Mouse (Mus musculus) heart, embryonic 12.5 days (tissue): Measurements from ENCODE around the gene Rai1. TPM values are rescaled to one million over a fixed set of nuclear protein-coding genes. Genes with fewer than 3 reads are reported as not detected.

ENCODE experiments used
- ATAC-seq: fragments of 200-750 bp; cut with Nextera tagmentation; 2 replicates; pipeline ENCODE4 v1.8.0; 2017; ENCODE audit warnings: moderate TSS enrichment, moderate library complexity; ENCODE audit not compliant: insufficient number of reproducible peaks, low FRiP score
- H3K27ac ChIP-seq: fragments of 300-500 bp; sonication (generic); 2 replicates; pipeline ENCODE4 v1.5.1; 2016; ENCODE audit warnings: mild to moderate bottlenecking, moderate library complexity; ENCODE audit not compliant: poor library complexity, severe bottlenecking
- H3K27me3 ChIP-seq: fragments of 300-500 bp; sonication (generic); replicated peaks from 2 replicates; pipeline ENCODE4 v1.6.1; 2016; ENCODE audit warnings: mild to moderate bottlenecking, moderate library complexity
- H3K36me3 ChIP-seq: fragments of 300-500 bp; sonication (generic); 2 replicates; pipeline ENCODE4 v1.6.1; 2016; ENCODE audit warnings: mild to moderate bottlenecking, moderate library complexity
- H3K4me1 ChIP-seq: fragments of 300-500 bp; sonication (generic); replicated peaks from 2 replicates; pipeline ENCODE4 v1.6.1; 2016; ENCODE audit warnings: mild to moderate bottlenecking
- H3K4me2 ChIP-seq: fragments of 300-500 bp; sonication (generic); 2 replicates; pipeline ENCODE4 v1.6.1; 2016; ENCODE audit warnings: mild to moderate bottlenecking, moderate library complexity
- H3K4me3 ChIP-seq: fragments of 300-500 bp; sonication (generic); 2 replicates; pipeline ENCODE4 v1.5.1; 2016; ENCODE audit warnings: mild to moderate bottlenecking
- H3K9ac ChIP-seq: fragments of 300-500 bp; sonication (generic); 2 replicates; pipeline ENCODE4 v1.6.1; 2016; ENCODE audit warnings: mild to moderate bottlenecking, moderate library complexity
- H3K9me3 ChIP-seq: fragments of 300-500 bp; sonication (generic); replicated peaks from 2 replicates; pipeline ENCODE4 v1.6.1; 2016; ENCODE audit warnings: mild to moderate bottlenecking, moderate library complexity
- WGBS: fragments of 180-500 bp; shearing (Covaris S2); methylation state at CpG from one replicate; pipeline ENCODE4 v1.1.7; 2016; 5-methylcytosine and 5-hydroxymethylcytosine counted together
- polyA plus RNA-seq: library from polyadenylated mRNA; unstranded; fragments of >200 nt; fragmentation: Nextera tagmentation; extraction: Ambion mirVana; gene quantifications from 2 replicates; pipeline ENCODE4 v1.2.1, GENCODE M21; 2016

Gene Rai1
- polyA plus RNA-seq, 1 experiment from 2014 or later: 22.2 TPM

DNA sequence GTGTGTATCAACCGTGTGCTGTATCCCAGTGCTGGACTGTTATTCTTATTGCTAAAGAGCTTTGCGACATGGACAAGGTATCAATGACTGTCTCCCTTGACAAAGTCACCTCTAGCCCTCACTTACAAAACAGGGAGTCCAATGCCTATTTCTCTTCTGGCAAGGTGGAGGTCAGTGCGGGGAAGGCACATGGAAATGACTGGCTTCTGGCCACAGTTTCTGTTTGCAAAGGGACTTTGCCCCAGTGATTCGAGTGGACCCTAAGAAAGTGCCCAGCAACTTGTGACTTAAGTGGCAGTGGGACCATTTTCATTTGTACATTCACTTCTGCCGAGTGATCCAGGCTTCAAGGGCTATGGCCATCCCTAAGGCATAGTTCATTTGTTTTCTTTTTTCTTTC is 5.6 kb downstream of the Rai1 start:
- no peak overlapping the region for H3K4me2 ChIP-seq
- H3K36me3 ChIP-seq: no peaks in the 10 kb centered on the region
- no peak overlapping the region for H3K4me3 ChIP-seq
- ATAC-seq: no peak
- WGBS: 65% methylated on average over 5 of the region's 5 CpGs
- no peak overlapping the region for H3K27ac ChIP-seq
- H3K27me3 ChIP-seq: no peaks in the 10 kb centered on the region
- H3K4me1 ChIP-seq: peaks cover 88% of the 10 kb centered on the region
- H3K9me3 ChIP-seq: no peaks in the 10 kb centered on the region
- no peak overlapping the region for H3K9ac ChIP-seq

DNA sequence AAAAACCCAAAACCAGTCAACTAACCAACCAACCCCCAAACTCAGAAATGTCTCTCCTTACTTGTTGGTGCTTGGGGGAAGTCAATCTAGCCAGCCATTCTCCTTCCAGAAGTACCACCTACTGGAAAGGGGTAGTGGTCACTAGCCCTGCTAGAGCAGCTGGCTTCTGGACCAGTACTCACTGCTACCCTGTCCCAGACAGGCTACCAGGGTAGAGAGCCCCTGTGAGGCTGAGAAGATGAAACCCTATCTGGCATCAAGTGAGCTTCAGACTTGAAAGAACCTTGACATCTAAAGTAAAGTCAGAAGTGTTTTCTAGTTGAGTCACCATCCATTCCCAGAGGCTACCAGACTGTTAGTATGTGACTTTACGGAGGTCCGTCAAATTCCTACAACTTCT is 6.8 kb downstream of the Rai1 start:
- WGBS: 86% methylated on average over 2 of the region's 2 CpGs
- H3K36me3 ChIP-seq: no peaks in the 10 kb centered on the region
- no peak overlapping the region for H3K4me3 ChIP-seq
- H3K27ac ChIP-seq: 0 out of 2 replicates have a peak overlapping the region, but pooled peaks have one; percentile 10
- peaks cover 96% of the 10 kb centered on the region for H3K4me1 ChIP-seq
- H3K27me3 ChIP-seq: no peaks in the 10 kb centered on the region
- no peaks in the 10 kb centered on the region for H3K9me3 ChIP-seq
- ATAC-seq: no peak
- H3K9ac ChIP-seq: no peak overlapping the region
- H3K4me2 ChIP-seq: no peak overlapping the region

DNA sequence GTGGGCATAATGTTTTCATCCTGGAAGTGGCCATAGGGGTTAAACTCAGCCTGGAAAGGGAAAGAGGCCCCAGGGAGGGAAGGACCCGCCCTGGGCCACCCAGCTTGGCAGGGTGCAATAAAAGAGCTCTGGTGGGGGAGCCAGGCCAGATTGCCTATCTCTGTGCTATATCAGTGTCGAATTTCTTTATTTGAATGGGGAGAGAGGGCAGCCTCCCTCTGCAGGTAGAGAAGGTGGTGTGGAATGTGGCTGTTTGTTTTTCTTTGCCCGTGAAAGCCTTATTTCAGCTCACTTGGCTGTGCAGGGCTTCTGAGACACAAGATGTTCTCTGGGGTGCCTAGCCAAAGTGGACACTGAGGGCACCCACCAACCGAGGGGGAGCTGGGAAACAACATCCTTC is 8.8 kb downstream of the Rai1 start:
- H3K27ac ChIP-seq: peak overlapping the region; percentile 98
- no peaks in the 10 kb centered on the region for H3K36me3 ChIP-seq
- H3K4me3 ChIP-seq: peak overlapping the region; percentile 58; the same call in 1 of the 2 replicates
- H3K27me3 ChIP-seq: no peaks in the 10 kb centered on the region
- ATAC-seq: no peak
- H3K4me2 ChIP-seq: peak overlapping the region; percentile 90
- 7% methylated on average over 4 of the region's 4 CpGs for WGBS
- H3K9ac ChIP-seq: peak overlapping the region; percentile 80
- H3K4me1 ChIP-seq: peaks cover 94% of the 10 kb centered on the region
- H3K9me3 ChIP-seq: no peaks in the 10 kb centered on the region

DNA sequence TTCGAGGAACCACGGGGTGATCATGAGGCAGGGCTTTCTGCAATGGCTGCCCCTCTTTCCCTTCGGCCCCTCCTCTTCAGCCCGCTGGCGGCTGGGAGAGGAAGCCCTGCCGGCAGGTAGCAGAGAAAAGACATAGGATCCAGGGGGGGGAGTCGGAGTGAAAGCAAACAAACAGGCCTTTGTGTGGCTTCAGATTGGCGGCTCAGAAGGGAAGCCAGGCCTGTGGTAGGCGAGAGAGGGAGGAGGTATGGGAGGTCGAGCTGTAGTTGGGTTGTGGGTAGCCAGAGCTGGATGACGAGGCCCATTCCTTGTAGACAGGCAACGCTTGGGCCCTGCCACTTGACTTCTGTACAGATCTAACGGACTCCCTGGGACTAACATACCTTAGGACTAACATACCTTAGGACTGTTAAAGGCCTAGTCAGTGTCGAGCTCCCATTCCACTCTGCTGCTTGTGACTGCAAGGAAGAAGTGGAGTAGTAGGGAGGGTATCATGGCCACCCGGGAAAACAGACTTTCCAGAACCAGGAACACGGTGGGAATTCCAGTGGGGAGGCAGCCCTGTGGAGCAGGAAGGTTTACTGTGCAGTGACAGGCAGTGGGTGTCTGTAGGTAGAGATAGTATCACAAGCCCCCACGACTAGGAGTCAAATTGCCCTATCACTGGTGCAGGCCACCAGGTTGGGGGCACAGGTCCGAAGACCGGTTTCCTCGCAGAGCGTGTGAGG is 9.6 kb downstream of the Rai1 start:
- 1% methylated on average over 21 of the region's 21 CpGs for WGBS

DNA sequence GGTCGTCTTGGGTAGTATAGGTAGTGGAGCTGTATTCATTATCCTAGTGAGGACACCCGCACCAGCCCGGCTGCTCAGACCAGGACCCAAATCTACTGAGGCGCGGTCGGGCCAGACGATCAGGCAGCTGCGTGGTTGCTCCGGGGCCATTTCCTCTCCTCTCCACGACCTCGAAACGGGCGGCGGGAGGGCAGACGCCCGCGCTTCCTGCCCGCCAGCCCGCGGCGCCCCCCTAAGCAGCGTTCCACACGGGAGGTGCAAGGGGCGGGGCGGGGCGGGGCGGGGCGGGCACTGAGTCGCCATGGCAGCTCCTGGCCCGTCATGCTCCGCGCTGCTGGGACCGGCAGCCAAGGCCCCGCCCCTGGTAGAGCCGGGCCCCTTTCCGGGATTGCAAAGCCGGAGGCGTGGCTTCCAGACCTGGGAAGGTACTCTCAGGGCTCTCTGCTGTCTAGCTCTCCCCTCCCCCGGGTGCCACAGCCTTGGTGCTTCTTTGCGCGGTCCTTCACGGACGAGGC is 10.3 kb downstream of the Rai1 start:
- no peaks in the 10 kb centered on the region for H3K27me3 ChIP-seq
- H3K9me3 ChIP-seq: no peaks in the 10 kb centered on the region
- peak; percentile 96 for ATAC-seq
- peak overlapping the region; percentile 90 for H3K4me2 ChIP-seq
- peak overlapping the region; percentile 80 for H3K9ac ChIP-seq
- peak overlapping the region; percentile 58 for H3K4me3 ChIP-seq
- under 1% methylated on average over 38 of the region's 43 CpGs for WGBS
- H3K27ac ChIP-seq: peak overlapping the region; percentile 98
- peaks cover 93% of the 10 kb centered on the region for H3K4me1 ChIP-seq
- no peaks in the 10 kb centered on the region for H3K36me3 ChIP-seq

More for the DNA sequence above, 9.6 kb downstream of the Rai1 start:
- Histone ChIP-seq H3K27ac (peak overlapping the region; percentile 98), H3K4me2 (peak overlapping the region; percentile 90), H3K36me3 (no peaks in the 10 kb centered on the region), H3K4me1 (peaks cover 93% of the 10 kb centered on the region), H3K27me3 (no peaks in the 10 kb centered on the region), H3K9me3 (no peaks in the 10 kb centered on the region), H3K9ac (peak overlapping the region; percentile 80), H3K4me3 (peak overlapping the region; percentile 58)
- ATAC-seq: peak; percentile 17; the same call in 1 of the 2 replicates

DNA sequence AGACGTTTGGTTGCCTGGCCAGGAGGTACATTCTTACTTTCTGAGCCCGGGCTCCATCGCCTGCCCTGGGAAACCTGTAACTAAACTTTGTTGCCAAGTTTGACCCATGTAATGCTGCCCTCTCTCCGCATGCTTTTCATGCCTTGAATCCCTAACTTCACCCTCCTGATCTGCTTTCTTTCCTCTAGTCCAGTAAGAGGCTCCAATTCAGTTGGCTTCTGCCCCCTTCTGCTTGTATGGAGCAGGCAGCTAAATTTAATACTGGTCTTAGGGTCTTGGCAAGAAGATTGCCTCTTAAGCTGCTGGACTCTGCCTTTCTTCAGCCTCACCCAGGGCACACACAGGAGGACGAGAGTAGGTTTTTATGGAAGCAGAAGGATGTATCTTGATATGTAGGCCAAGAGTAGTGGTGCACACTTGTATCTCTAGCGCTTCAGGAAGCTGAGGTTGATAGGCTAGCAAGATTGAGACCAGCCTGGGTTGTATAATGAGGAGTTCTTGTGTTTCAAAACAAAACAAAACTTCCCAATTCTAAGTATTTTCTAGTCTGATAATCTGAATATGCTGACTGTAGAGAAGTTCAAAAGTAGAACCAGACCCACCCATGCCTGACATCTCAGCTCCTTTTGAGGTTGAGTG is 10.9 kb downstream of the Rai1 start:
- peak overlapping the region; percentile 95 for H3K27ac ChIP-seq
- H3K36me3 ChIP-seq: no peaks in the 10 kb centered on the region
- peak overlapping the region; percentile 78 for H3K9ac ChIP-seq
- no peaks in the 10 kb centered on the region for H3K27me3 ChIP-seq
- H3K4me2 ChIP-seq: peak overlapping the region; percentile 90
- ATAC-seq: no peak
- no peaks in the 10 kb centered on the region for H3K9me3 ChIP-seq
- H3K4me1 ChIP-seq: peaks cover 93% of the 10 kb centered on the region
- WGBS: 17% methylated on average over 6 of the region's 6 CpGs
- peak overlapping the region; percentile 58 for H3K4me3 ChIP-seq

DNA sequence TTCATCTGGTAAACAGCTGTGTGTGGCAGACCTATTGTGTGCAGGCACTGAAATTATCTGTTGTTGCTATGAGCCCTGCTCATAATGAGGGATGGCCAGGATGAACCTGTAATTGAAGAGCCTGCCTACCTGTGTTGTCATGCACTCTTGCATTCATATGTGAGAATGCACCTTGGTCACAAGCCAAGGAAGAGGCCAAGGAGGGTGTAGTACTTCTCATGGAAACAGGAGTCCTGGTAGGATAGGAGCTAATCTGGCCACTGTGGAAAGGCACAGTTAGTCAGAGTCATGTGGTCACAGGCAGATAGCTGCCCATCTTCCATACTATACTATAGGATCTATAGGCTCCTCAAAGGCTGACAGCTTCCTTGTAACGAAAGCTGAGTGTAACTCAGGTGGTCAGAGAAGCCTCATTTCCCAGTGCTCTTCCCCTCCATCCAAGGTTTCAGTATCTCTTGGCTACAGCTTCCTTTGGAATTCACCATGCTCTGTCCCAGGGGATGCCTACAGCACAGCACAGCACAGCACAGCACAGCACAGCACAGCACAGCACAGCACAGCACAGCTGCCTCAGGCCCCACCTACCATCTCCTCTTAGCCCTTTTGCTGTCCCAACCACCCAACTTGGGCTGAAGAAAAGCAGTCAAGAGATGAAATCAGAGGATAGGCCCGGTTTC is 15.9 kb downstream of the Rai1 start:
- peaks cover 86% of the 10 kb centered on the region for H3K4me1 ChIP-seq
- H3K4me2 ChIP-seq: no peak overlapping the region
- WGBS: 81% methylated on average over 2 of the region's 2 CpGs
- H3K4me3 ChIP-seq: no peak overlapping the region
- H3K27me3 ChIP-seq: no peaks in the 10 kb centered on the region
- ATAC-seq: no peak
- H3K27ac ChIP-seq: 0 out of 2 replicates have a peak overlapping the region, but pooled peaks have one; percentile 39
- no peak overlapping the region for H3K9ac ChIP-seq
- no peaks in the 10 kb centered on the region for H3K36me3 ChIP-seq
- no peaks in the 10 kb centered on the region for H3K9me3 ChIP-seq

DNA sequence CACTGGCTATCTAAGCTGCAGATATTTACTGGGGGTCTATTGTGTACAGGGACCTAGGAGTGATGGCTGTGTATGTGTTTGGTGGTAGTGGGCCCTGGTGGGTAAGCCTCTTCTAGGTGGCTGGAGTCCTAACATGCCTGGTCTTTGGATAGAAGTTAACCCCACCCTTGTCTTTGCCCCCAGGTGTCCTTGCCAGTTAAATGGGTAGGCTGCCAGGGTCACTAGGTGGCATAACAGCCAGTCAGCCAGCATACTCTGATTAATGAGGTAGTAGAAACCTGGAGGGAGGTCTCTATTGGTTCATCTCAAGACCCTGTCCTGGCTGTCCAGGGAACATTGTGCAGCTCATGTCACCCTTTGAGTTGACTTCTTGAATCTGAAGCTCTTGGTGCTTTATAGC is 17.8 kb downstream of the Rai1 start:
- no peak for ATAC-seq
- Histone ChIP-seq H3K4me1 (peaks cover 90% of the 10 kb centered on the region), H3K9me3 (no peaks in the 10 kb centered on the region), H3K27ac (no peak overlapping the region), H3K36me3 (no peaks in the 10 kb centered on the region), H3K4me3 (no peak overlapping the region), H3K9ac (no peak overlapping the region), H3K27me3 (no peaks in the 10 kb centered on the region), H3K4me2 (no peak overlapping the region)

DNA sequence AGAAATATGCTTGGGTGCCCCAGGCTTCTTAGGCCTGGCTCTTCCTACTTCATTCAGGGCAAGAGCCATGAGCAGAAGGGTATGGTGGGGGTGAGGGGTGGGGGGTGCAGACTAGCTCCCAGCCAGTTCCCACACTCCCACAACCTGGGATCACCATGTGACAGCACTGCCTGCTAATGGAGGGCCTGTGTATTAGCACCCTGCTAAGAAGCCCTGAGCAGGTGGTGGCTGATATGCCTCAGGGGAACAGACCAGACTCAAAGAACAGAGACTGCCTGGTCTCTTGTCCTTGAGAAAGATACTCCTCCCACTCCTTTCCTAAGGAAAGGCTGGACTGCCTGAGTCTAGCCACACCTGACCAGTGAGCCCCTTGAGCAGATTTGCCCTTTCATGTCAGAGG is 22.2 kb downstream of the Rai1 start:
- H3K9me3 ChIP-seq: no peaks in the 10 kb centered on the region
- ATAC-seq: 0 out of 2 replicates have a peak, but pooled peaks have one; percentile 30
- 0 out of 2 replicates have a peak overlapping the region, but pooled peaks have one; percentile 2 for H3K4me2 ChIP-seq

DNA sequence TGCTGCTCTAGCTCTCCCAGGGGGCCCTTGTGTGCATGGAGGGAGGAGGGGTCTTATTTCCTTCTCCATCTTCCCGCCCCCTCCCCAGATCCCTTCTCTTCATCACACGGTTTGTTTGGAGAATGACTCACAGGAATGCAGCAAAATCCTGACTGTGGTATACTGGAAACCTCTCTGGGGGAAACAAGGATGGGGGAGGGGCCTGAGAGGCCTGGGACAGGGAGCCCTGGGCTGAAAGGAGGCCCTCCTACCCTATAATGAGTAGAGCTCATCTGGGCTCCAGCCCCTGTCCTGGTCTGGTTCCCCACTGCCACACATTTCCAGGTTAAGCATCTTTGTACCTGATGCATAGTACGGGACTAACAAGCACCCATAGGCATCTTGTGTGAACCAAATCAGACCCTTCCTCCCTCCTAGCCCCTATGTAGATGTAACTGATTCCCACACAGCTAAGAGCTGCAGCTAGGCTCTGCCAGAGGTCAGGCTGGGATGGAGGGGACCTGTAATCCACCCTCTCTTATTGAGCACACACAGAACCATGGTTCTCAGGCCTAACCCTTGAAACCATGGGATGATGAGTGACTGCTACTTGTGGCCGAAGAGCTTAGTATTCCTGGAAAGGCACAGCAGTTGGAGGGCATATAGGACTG is 23.2 kb downstream of the Rai1 start:
- Histone ChIP-seq H3K4me2 (peak overlapping the region; percentile 37), H3K27ac (peak overlapping the region; percentile 62), H3K4me1 (peaks cover 85% of the 10 kb centered on the region), H3K9me3 (no peaks in the 10 kb centered on the region), H3K36me3 (no peaks in the 10 kb centered on the region), H3K9ac (no peak overlapping the region), H3K4me3 (no peak overlapping the region), H3K27me3 (no peaks in the 10 kb centered on the region)
- WGBS: 43% methylated on average over 4 of the region's 4 CpGs
- peak; percentile 39; the same call in 1 of the 2 replicates for ATAC-seq

More for the DNA sequence above, 22.2 kb downstream of the Rai1 start:
- Histone ChIP-seq H3K4me3 (no peak overlapping the region), H3K27me3 (no peaks in the 10 kb centered on the region), H3K36me3 (no peaks in the 10 kb centered on the region), H3K9ac (0 out of 2 replicates have a peak overlapping the region, but pooled peaks have one; percentile 13), H3K4me1 (peaks cover 84% of the 10 kb centered on the region), H3K27ac (peak overlapping the region; percentile 62)
